Mouse (Mus musculus) myocyte (in vitro differentiated cells): ENCODE data around the gene Thoc3.

Experiments
- MYOD1 ChIP-seq, 3 experiments: IDR thresholded peaks; one replicate each; pipeline ENCODE4 v1.6.1; 2011; ENCODE audit warnings: control low read depth in 2 of 3, low read depth in 2 of 3, mild to moderate bottlenecking in 2 of 3, moderate library complexity in 1 of 3; ENCODE audit not compliant: insufficient read length in 2 of 3, control insufficient read depth in 1 of 3
- TCF12 ChIP-seq: IDR thresholded peaks from one replicate; pipeline ENCODE4 v1.6.1; 2011; ENCODE audit warnings: mild to moderate bottlenecking, control low read depth; ENCODE audit not compliant: poor library complexity, insufficient read depth, severe bottlenecking

DNA sequence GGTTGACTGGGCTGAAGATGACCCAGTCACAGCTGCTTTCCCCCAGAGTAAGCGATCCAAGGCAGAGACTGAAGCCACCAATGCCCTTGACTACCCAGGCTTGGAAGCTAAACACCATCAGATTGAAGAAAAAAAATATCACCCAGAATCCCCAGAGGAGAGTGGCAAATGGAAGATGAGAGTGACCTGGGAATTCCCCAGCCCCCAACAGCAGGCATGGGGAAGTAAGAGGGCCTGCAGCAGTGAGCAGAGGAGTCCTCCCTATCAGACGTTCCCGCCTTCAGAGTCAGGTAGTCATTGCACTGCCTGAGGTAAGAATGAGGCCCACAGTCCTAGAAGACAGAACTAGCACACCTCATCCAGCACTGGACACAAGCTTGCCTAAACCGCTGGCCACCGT is 21.8 kb upstream of the Thoc3 start:
- TF ChIP-seq TCF12 (no peak), MYOD1 (IDR thresholded peaks at IDR 0.05; ENCODE audit: control insufficient read depth in 1 of 3, insufficient read length in 2 of 3, low read depth in 2 of 3) (no peak)
